Mouse (Mus musculus) mesoderm, embryonic 11.5 days (tissue): Measurements from ENCODE around the gene Fmnl3.
"Not testable (repeated sequence)": the region's sequence is repeated elsewhere in the genome, so short reads cannot be mapped to it uniquely, and the experiment has no call there.

Experiments used
- DNase-seq: peaks from one replicate; pipeline ENCODE4 v3.0.0-alpha.2; 2012; ENCODE audit warnings: low read depth, low spot score

Gene Fmnl3

DNA sequence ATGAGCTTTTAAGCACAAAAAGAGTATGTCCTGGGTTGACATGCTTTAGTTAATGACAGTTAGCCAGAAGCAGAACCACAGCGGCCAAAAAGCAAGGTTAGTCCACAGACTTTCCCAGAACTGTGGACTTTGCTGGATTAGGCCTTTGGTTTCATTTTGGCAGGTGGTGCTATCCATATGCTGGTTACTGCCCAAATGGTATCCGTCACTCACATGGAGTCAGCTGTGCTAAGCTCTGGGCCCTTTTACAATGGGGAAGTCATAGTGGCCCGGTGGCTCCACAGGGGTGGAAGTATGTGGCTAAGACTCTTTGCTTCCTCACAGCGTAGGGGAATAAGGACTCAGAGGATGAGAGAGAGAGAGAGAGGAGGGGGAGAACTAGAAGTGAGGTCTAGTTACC, 17.7 kb upstream of the Fmnl3 start:
- DNase-seq: no peak

DNA sequence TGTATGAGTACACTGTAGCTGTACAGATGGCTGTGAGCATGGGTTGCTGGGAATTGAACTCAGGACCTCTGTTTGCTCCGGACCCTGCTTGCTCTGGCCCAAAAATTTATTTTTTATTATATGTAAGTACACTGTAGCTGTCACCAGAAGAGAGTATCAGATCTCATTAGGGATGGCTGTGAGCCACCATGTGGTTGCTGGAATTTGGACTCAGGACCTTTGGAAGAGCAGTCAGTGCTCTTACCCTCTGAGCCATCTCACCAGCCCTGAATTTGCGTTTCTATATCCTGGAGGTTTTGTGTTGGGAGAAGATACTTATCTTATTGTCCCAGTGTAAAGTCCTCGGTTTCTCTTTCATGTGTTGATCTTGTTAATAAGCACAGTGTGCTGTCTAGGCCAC, 16.5 kb upstream of the Fmnl3 start:
- no peak for DNase-seq

DNA sequence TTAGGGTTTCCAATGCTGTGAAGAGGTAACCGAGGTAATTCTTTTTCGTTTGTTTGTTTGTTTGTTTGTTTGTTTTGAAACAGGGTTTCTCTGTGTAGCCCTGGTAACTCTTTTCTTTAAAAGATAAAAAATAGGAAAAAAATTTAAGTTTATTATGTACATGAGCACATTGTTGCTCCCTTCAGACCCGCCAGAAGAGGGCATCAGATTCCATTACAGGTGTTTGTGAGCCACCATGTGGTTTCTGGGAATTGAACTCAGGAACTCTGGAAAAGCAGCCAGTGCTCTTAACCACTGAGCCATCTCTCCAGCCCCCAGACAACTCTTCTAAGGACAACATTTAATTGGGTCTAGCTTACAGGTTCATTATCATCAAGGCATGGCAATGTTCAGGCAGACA, 15.8 kb upstream of the Fmnl3 start:
- not testable (repeated sequence) for DNase-seq

- DNase-seq: no peak
Measured at GRCm38 (mm10) chr15:99384071-99384470, 13.8 kb upstream of the Fmnl3 start.

- no peak for DNase-seq
Measured at GRCm38 (mm10) chr15:99382893-99383292, 12.6 kb upstream of the Fmnl3 start.

- no peak for DNase-seq
Measured at GRCm38 (mm10) chr15:99376240-99376639, 6.0 kb upstream of the Fmnl3 start.

GRCm38 (mm10) chr15:99375581-99375980, 5.3 kb upstream of the Fmnl3 start:
- DNase-seq: no peak

GRCm38 (mm10) chr15:99375036-99375435, 4.8 kb upstream of the Fmnl3 start:
- DNase-seq: no peak

GRCm38 (mm10) chr15:99372761-99373160, 2.5 kb upstream of the Fmnl3 start:
- DNase-seq: no peak

DNA sequence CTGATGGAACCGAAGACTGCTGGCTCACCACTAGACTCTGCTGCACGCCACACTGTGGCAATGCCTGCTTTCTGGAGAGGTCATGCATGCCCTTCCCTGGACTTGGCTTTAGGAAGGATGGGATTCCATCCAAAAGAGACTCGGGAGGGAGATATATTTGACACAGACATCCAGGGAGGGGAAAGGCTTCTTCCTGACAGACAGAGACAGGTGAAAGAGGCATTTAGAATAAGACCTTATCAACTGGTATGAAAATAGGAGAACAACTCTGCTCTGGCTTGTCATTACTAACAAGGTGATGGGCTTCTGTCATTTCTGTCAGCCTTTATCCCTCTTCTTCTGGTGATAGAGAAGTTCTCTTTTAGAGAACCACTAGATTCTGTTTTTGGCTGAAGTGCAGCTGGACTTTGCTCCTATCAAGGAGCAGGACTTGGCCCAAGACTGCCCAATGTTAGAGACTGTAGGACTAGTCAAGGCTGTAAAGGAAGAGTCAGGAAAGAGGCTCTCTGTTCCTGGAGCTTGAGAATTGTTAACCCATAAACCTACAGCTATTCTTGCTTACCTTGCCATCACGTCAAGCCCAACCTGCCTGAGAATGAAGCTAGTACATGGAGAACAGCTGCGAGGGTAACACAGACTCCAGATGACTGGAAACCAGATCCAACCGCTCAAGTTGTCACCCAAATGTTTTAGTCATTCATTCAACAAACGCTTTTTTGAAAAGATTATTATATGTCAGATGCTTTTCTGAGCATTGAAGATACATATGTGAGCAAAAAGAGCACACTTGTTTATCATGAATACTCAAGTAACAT, 1.5 kb upstream of the Fmnl3 start:
- DNase-seq: no peak

- peak; percentile 62 for DNase-seq
Measured at GRCm38 (mm10) chr15:99369391-99370171, 701 bp downstream of the Fmnl3 start.

- DNase-seq: no peak
Measured at GRCm38 (mm10) chr15:99368583-99369266, 1.6 kb downstream of the Fmnl3 start.

GRCm38 (mm10) chr15:99364921-99365320, 5.4 kb downstream of the Fmnl3 start:
- DNase-seq: no peak

GRCm38 (mm10) chr15:99364022-99364530, 6.2 kb downstream of the Fmnl3 start:
- no peak for DNase-seq

DNA sequence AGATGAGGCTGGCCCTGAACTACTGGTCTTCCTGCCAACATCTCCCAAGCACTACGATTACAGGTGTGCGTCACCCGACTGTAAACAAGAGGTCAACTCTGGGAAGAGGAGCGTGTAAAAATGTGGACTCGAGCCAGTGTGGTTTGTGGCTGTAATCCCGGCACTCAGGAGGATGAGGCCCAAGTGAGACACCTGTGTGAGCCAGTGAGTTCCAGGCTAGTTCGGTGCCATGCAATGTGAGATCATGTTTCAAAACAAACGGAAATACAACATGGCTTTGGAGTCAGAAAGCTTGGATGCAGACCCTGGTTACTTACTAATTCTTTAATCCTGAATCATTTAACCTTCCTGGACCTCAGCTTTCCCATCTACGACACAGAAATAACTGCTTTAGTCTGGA, 11.3 kb downstream of the Fmnl3 start:
- no peak for DNase-seq

- no peak for DNase-seq
Measured at GRCm38 (mm10) chr15:99356462-99356861, 13.8 kb downstream of the Fmnl3 start.

- DNase-seq: no peak
Measured at GRCm38 (mm10) chr15:99355660-99356059, 14.6 kb downstream of the Fmnl3 start.

DNA sequence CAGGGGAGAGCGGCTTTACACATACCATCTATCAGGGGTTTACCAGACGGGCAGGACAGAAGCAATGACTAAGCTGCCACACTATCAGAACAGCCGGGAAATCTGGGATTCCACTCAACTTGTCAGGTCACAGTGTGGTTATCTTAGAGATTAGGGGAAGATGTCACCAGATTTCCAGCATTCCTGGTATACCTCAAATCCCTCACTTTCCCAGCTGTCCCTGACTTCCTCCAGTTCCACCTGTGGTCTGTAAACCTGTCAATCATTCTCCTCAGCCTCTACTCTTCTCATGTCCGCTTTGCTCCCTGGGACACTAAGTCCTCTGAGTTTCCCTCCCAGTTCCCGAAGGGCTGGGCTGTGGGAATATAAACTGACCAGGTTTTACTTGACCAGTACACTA, 18.0 kb downstream of the Fmnl3 start:
- DNase-seq: peak; percentile 20

DNA sequence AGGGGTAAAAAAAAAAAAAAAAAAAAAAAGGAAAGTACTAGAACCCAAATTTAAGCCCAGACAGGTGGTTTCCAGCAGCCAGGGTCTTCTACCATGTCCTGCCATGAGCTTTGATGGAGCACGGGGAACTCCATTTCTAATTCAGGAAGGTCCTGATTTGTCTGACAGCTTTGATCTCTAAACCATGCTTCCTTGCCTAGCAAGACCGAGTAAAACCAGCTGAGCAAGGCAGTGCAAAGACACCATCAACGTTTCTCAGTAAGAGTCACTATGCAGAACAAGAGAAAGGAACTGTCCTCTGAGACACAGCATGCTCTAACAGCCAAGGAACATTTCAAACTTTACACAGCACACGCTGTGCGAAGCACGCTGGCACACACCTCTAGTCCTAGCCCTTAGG, 18.7 kb downstream of the Fmnl3 start:
- no peak for DNase-seq

- no peak for DNase-seq
Measured at GRCm38 (mm10) chr15:99344961-99345360, 25.3 kb downstream of the Fmnl3 start.

DNA sequence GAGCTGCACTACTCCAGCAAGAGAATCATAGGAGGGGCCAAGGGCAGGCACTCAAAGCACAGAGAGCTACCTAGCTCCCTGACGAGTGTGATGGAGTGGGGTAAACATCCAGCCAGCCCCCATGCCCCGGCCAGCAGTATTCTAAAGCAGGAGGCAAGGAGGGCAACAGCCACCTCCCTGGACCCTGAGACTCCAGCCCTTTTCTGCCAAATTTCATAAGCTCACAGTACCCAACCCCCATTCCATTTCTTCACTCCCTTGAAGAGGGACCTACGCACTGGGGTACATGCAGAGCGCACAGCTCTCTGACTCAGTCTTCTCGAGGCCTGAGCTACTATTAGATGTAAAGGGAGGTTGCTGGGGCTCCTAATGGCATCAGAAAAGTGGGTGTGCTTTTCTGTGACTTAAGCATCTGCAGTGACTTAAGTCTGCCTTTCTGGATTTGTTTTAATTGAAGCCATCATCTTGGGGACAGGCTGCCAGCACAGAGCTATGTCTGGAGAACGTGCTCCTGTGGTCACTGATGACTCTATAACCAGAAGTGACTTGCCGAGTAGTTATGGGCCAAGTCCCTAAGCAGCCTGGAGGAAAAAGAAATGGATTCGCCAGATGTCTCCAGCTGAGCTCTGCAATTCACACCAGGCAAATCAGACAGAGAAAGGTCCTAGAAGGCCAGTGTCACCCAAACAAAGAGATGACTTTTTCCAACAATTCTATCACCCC, 26.0 kb downstream of the Fmnl3 start:
- DNase-seq: no peak
